Mouse (Mus musculus) forebrain, embryonic 11.5 days (tissue): ENCODE results near the gene Arid3a. TPM values are rescaled to one million over a fixed set of nuclear protein-coding genes. Genes with fewer than 3 reads are reported as not detected.

Experiments
- ATAC-seq: fragments of 200-750 bp; cut with Nextera tagmentation; replicated peaks from 2 replicates; pipeline ENCODE4 v1.8.0; 2017; ENCODE audit warnings: moderate TSS enrichment; ENCODE audit not compliant: low FRiP score
- DNase-seq: peaks from one replicate; pipeline ENCODE4 v3.0.0-alpha.2; 2017; ENCODE audit warnings: low spot score
- H3K27ac ChIP-seq: fragments of 300-500 bp; sonication (generic); 2 replicates; pipeline ENCODE4 v1.5.1; 2014; ENCODE audit warnings: low read depth, low read length
- H3K27me3 ChIP-seq: fragments of 300-500 bp; sonication (generic); 2 replicates; pipeline ENCODE4 v1.6.1; 2014; ENCODE audit warnings: mild to moderate bottlenecking, low read length, mixed read lengths; ENCODE audit not compliant: control insufficient read depth, insufficient read depth
- H3K36me3 ChIP-seq: fragments of 300-500 bp; sonication (generic); 2 replicates; pipeline ENCODE4 v1.6.1; 2014; ENCODE audit warnings: mild to moderate bottlenecking, low read length, moderate library complexity, mixed read lengths; ENCODE audit not compliant: control insufficient read depth, insufficient read depth
- H3K4me1 ChIP-seq: fragments of 300-500 bp; sonication (generic); replicated peaks from 2 replicates; pipeline ENCODE4 v1.6.1; 2014; ENCODE audit warnings: low read length, mixed read lengths; ENCODE audit not compliant: control insufficient read depth, insufficient read depth
- H3K4me2 ChIP-seq: fragments of 300-500 bp; sonication (generic); 2 replicates; pipeline ENCODE4 v1.6.1; 2014; ENCODE audit warnings: low read depth, mild to moderate bottlenecking, low read length, moderate library complexity, mixed read lengths; ENCODE audit not compliant: severe bottlenecking
- H3K4me3 ChIP-seq: fragments of 300-500 bp; sonication (generic); 2 replicates; pipeline ENCODE4 v1.5.1; 2014; ENCODE audit warnings: low read depth, low read length
- H3K9ac ChIP-seq: fragments of 300-500 bp; sonication (generic); 2 replicates; pipeline ENCODE4 v1.6.1; 2014; ENCODE audit warnings: low read length
- H3K9me3 ChIP-seq: fragments of 300-500 bp; sonication (generic); 2 replicates; pipeline ENCODE4 v1.6.1; 2016; ENCODE audit warnings: low read length, mixed read lengths; ENCODE audit not compliant: control insufficient read depth
- WGBS: fragments of 180-500 bp; shearing (Covaris S2); extraction: QIAGEN DNeasy Blood & Tissue Kit; methylation state at CpG from one replicate; pipeline ENCODE4 v1.1.7; 2014; 5-methylcytosine and 5-hydroxymethylcytosine counted together
- polyA plus RNA-seq: library from polyadenylated mRNA; unstranded; fragments of >200 nt; fragmentation: Nextera tagmentation; extraction: Ambion mirVana; gene quantifications from 2 replicates; pipeline ENCODE4 v1.2.1, GENCODE M21; 2014

Arid3a gene
- 5.4 and 6.6 TPM in 2 replicates for polyA plus RNA-seq

DNA sequence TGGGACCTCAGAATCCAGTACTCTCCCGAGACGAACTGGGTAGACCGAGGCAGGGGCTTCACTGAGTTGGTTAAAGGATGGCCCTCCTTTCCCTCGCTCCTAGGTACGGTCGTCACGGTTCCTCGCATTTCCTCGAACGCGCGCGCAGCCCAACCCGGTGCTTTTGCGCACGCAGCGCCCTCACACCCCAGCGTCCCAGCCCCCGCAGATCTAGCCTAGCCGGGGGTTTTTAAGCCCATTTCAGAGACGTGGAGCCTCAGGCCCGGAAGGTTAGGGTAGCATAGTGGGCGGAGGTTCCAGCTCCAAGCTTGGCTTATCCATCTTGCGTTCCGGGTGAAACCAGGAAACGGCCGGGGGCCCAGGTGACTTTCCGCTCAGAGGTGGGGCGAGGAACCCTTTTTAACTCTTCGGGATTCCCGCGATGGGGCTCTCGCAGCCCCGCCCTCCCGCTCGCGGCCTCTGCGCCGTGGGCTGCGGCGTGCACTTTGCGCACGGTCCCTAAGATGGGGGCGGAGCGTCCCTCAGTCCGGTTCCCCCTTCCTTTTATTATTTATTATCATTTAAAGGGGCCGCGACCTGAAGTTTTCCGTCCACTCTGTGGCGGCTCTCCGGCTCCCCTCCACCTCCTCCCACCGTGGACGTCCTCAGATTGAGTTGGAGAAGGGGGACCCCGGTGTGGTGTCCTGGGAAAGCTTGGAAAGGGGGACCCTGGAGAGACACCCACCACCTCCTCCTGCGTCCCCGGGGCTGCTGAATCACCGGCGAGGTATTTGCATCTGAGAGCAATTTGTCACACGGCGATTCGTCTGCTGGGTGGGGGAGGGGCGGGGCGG is at the start of gene Arid3a:
Gene Arid3a (plus strand): TSS at position 553 of the 833 bp plus-strand sequence.
- H3K27me3 ChIP-seq, result peaks cover 19% of the 10 kb centered on the region
- peak within 1 kb of the TSS; percentile 72 for H3K27ac ChIP-seq
- H3K4me2 ChIP-seq, result peak within 1 kb of the TSS; percentile 83
- peak; percentile 73 for ATAC-seq
- DNase-seq, result peak; percentile 95
- H3K36me3 ChIP-seq, result no peaks in the 10 kb centered on the region
- H3K4me1 ChIP-seq, result peaks cover 6% of the 10 kb centered on the region
- WGBS, result under 1% methylated on average over 63 of the region's 63 CpGs
- H3K9ac ChIP-seq, result peak within 1 kb of the TSS; percentile 83
- no peaks in the 10 kb centered on the region for H3K9me3 ChIP-seq
- H3K4me3 ChIP-seq, result peak within 1 kb of the TSS; percentile 86

DNA sequence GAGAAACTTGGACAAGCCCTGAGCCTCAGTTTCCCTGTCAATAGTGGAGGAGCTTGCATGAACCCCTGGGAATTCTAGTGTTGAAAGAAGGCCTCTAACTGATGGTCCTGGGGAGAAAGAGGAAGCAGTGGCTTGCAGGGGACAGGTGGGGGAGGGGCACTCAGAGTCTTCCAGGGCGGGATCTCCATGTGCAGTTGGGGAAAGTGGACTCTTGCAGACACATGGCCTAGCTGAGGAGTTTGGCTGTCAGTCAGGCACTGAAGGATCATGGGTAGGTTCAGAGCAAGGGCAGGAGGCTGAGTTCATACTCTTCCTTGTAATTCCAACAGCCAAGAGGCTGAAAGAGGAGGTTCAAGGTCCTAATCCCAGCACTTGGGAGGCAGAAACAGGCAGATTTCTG is 49.7 kb upstream of the Arid3a start:
- DNase-seq, result no peak
- H3K36me3 ChIP-seq, result no peaks in the 10 kb centered on the region
- ATAC-seq, result no peak
- no peaks in the 10 kb centered on the region for H3K9me3 ChIP-seq
- WGBS, result 60% methylated on average over 1 of the region's 1 CpGs
- no peak overlapping the region for H3K27ac ChIP-seq
- no peak overlapping the region for H3K9ac ChIP-seq
- no peak overlapping the region for H3K4me3 ChIP-seq
- H3K4me1 ChIP-seq, result peaks cover 13% of the 10 kb centered on the region; the same call in 1 of the 2 replicates
- no peak overlapping the region for H3K4me2 ChIP-seq
- peaks cover 4% of the 10 kb centered on the region for H3K27me3 ChIP-seq

DNA sequence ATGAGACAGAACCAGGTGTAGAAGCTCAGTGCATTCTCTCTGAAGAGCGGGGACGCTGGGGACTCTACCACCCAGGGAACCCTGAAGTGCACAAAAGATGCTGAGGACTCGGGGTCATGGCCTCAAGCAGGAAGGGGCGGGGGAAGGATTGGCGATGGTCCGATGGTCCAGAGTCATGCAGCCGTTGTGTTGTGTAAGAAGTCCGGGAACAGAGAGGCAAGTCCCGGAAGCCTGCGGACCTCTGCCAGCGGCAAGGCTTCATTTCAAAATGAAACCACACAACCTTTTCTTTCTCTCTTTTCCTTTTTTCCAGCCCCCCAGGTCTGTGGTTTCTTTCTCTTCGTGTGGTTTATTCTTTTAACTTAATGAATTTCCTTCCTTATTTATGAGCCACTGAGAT is 49.1 kb upstream of the Arid3a start:
- Histone ChIP-seq H3K9me3 (no peaks in the 10 kb centered on the region), H3K9ac (no peak overlapping the region), H3K27me3 (peaks cover 9% of the 10 kb centered on the region), H3K36me3 (no peaks in the 10 kb centered on the region), H3K4me1 (peaks cover 10% of the 10 kb centered on the region; the same call in 1 of the 2 replicates), H3K4me3 (no peak overlapping the region), H3K27ac (no peak overlapping the region), H3K4me2 (no peak overlapping the region)
- no peak for DNase-seq
- 51% methylated on average over 12 of the region's 12 CpGs for WGBS
- no peak for ATAC-seq

DNA sequence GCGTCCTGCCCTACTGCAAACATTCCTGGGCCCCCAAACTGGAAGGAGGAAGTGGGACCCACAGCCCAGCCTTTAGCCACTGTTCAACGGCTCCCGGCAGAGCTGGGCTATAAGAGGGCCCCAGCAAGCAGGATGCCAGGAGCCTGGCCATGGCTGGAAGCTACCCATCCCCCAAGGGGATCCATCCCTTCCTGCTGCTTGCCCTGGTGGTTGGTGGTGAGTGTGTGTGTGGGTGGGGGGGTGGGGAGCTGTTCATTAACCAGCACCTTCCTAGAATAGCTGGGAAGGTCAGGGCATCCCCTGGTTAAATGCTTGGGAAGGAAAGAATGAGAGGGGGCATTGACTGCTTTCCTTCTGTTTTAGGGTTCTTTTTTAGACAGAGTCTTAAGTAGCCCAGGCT is 47.3 kb upstream of the Arid3a start:
- Histone ChIP-seq H3K27ac (no peak overlapping the region), H3K4me3 (no peak overlapping the region), H3K36me3 (no peaks in the 10 kb centered on the region), H3K4me1 (peaks cover 5% of the 10 kb centered on the region; the same call in 1 of the 2 replicates), H3K27me3 (peaks cover 22% of the 10 kb centered on the region), H3K4me2 (no peak overlapping the region), H3K9me3 (no peaks in the 10 kb centered on the region), H3K9ac (no peak overlapping the region)
- DNase-seq (no peak), ATAC-seq (no peak)
- whole genome bisulfite sequencing, result 69% methylated on average over 3 of the region's 3 CpGs

DNA sequence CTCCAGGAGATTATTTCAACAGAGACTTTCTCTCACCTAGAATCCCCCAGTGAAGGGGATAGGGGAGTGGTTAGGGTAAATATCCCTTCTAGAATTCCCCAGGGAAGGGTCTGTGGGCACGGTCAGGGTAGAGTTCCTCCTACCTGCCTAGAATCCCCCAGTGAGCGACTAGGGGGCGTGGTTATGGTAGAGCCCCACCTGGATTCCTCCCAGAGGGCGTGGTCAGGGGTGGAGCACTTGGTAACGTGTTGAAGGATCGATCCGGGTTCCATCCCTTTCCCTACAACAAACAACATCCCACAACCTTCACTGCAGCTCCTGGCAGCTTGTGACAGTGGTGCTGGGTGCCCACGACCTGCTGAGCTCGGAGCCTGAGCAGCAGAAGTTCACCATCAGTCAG is 46.1 kb upstream of the Arid3a start:
- 16% methylated on average over 9 of the region's 9 CpGs for WGBS
- Histone ChIP-seq H3K9ac (no peak overlapping the region), H3K27me3 (peaks cover 22% of the 10 kb centered on the region), H3K9me3 (no peaks in the 10 kb centered on the region), H3K4me3 (no peak overlapping the region), H3K4me1 (peaks cover 4% of the 10 kb centered on the region; the same call in 1 of the 2 replicates), H3K4me2 (no peak overlapping the region), H3K36me3 (no peaks in the 10 kb centered on the region), H3K27ac (no peak overlapping the region)
- DNase-seq (no peak), ATAC-seq (no peak)

DNA sequence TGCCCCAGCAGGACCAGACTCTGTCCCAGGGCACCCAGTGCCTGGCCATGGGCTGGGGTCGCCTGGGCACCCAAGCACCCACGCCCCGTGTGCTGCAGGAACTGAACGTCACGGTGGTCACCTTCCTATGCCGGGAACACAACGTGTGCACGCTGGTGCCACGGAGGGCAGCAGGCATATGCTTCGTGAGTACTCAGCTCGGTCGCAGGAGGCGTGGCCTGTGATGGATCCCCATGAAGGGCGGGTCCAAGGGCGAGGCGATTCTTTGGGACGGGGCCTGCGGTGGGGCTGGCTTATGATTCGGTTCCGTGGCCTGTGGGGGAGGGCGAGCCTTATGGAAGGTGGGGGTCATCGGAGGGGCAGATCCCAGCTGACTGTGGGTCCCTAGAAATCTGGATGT is 44.9 kb upstream of the Arid3a start:
- 6% methylated on average over 22 of the region's 22 CpGs for WGBS
- H3K9ac ChIP-seq, result peak overlapping the region; percentile 27; the same call in 1 of the 2 replicates
- H3K36me3 ChIP-seq, result no peaks in the 10 kb centered on the region
- H3K9me3 ChIP-seq, result no peaks in the 10 kb centered on the region
- H3K4me3 ChIP-seq, result no peak overlapping the region
- peaks cover 22% of the 10 kb centered on the region for H3K27me3 ChIP-seq
- no peak for DNase-seq
- peaks cover 4% of the 10 kb centered on the region; the same call in 1 of the 2 replicates for H3K4me1 ChIP-seq
- H3K4me2 ChIP-seq, result 0 out of 2 replicates have a peak overlapping the region, but pooled peaks have one; percentile 20
- ATAC-seq, result no peak
- H3K27ac ChIP-seq, result no peak overlapping the region

DNA sequence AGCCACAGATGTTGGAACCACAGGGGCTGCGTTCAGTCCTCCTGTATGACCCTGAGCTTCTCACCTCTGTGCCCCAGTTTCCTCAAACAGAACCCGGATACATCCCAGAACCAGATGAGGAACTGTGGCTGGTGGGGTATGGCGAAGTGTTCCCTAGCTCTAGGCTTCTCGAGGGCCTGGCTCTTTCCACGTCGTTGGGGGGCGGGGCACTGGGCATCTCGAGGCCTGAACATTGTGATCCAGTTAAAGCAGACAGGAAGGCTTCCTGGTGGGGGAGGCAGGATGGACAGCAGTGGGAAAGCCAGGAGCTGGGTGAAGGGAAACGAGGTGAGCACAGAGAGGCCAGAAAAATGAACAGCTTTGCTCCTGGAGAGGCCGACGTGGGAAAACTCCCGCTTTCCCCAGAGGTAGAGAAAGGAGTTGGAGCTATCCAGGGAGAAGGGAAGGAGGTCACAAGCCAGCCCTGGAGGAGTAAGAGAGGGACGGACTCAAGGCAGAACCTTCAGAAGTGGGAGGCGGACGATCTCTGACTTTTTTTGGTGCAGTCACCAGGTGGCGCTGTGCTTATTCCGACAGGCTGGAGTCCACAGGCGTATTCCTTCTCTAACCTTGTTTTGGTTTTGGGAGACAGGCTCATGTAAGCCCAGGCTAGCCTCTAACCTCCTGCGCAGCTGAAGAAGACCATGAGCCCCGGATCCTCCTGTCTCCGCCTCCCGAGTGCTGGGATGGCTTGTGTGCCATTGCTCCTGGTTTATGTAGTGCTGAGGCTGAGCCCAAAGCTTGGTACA is 43.4 kb upstream of the Arid3a start:
- Histone ChIP-seq H3K36me3 (no peaks in the 10 kb centered on the region), H3K4me1 (peaks cover 4% of the 10 kb centered on the region; the same call in 1 of the 2 replicates), H3K27me3 (peaks cover 22% of the 10 kb centered on the region), H3K4me2 (no peak overlapping the region), H3K27ac (no peak overlapping the region), H3K9me3 (no peaks in the 10 kb centered on the region), H3K4me3 (no peak overlapping the region), H3K9ac (no peak overlapping the region)
- WGBS, result 17% methylated on average over 22 of the region's 22 CpGs
- ATAC-seq, result peak; percentile 57; the same call in 1 of the 2 replicates
- peak; percentile 89 for DNase-seq

DNA sequence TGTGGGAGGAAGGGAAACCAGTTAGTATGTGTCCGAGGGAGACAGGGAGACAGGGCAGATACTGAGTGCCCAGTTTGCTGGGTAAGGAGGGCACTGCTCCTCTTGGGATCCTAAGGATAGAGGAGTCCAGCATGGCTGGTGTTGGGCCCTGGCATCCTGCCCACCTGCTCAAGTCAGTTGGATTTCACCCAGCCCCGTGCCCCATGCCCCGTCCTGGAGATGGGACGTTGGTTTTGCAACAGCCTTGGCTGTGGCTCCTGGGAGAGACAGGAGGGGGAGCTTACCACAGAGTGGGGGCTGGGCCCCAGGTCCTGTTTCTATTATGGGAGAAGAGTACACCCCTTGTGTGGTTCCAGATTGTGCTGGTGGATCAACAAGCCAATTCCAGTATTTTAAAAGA is 42.4 kb upstream of the Arid3a start:
- ATAC-seq (no peak), DNase-seq (no peak)
- H3K4me1 ChIP-seq, result peaks cover 4% of the 10 kb centered on the region; the same call in 1 of the 2 replicates
- H3K36me3 ChIP-seq, result no peaks in the 10 kb centered on the region
- no peak overlapping the region for H3K9ac ChIP-seq
- 82% methylated on average over 4 of the region's 4 CpGs for WGBS
- H3K9me3 ChIP-seq, result no peaks in the 10 kb centered on the region
- H3K4me3 ChIP-seq, result no peak overlapping the region
- no peak overlapping the region for H3K27ac ChIP-seq
- peaks cover 22% of the 10 kb centered on the region for H3K27me3 ChIP-seq
- H3K4me2 ChIP-seq, result no peak overlapping the region
